Mouse (Mus musculus) forebrain, postnatal 0 days (tissue): ENCODE measurements around the gene Mrps35. TPM values are rescaled to one million over a fixed set of nuclear protein-coding genes. Genes with fewer than 3 reads are reported as not detected.

Experiments
- ATAC-seq: fragments of 200-750 bp; cut with Nextera tagmentation; 2 replicates; pipeline ENCODE4 v1.8.0; 2017; ENCODE audit warnings: mild to moderate bottlenecking, moderate library complexity
- DNase-seq: peaks from one replicate; pipeline ENCODE4 v3.0.0-alpha.2; 2015
- H3K27ac ChIP-seq: fragments of 300-500 bp; sonication (generic); 2 replicates; pipeline ENCODE4 v1.5.1; 2014; ENCODE audit warnings: low read depth, mild to moderate bottlenecking, antibody characterized with exemption, low read length, moderate library complexity, mixed read lengths
- H3K27me3 ChIP-seq: fragments of 300-500 bp; sonication (generic); 2 replicates; pipeline ENCODE4 v1.6.1; 2014; ENCODE audit warnings: mild to moderate bottlenecking, low read length, mixed read lengths; ENCODE audit not compliant: insufficient read depth
- H3K36me3 ChIP-seq: fragments of 300-500 bp; sonication (generic); 2 replicates; pipeline ENCODE4 v1.6.1; 2014; ENCODE audit warnings: mild to moderate bottlenecking, moderate library complexity; ENCODE audit not compliant: insufficient read depth
- H3K4me1 ChIP-seq: fragments of 300-500 bp; sonication (generic); 2 replicates; pipeline ENCODE4 v1.6.1; 2014; ENCODE audit warnings: antibody characterized with exemption; ENCODE audit not compliant: insufficient read depth
- H3K4me2 ChIP-seq: fragments of 300-500 bp; sonication (generic); 2 replicates; pipeline ENCODE4 v1.6.1; 2014; ENCODE audit warnings: low read depth, mild to moderate bottlenecking, moderate library complexity
- H3K4me3 ChIP-seq: fragments of 300-500 bp; sonication (generic); 2 replicates; pipeline ENCODE4 v1.5.1; 2014; ENCODE audit warnings: low read depth, low read length, mixed read lengths
- H3K9ac ChIP-seq: fragments of 300-500 bp; sonication (generic); 2 replicates; pipeline ENCODE4 v1.6.1; 2014; ENCODE audit warnings: mild to moderate bottlenecking
- H3K9me3 ChIP-seq: fragments of 300-500 bp; sonication (generic); 2 replicates; pipeline ENCODE4 v1.6.1; 2016; ENCODE audit warnings: low read length
- CTCF ChIP-seq: sonication (generic); IDR thresholded peaks from 2 replicates; pipeline ENCODE4 v1.5.1; 2016; ENCODE audit warnings: antibody characterized with exemption, control low read depth, low read depth
- WGBS: fragments of 180-500 bp; shearing (Covaris S2); extraction: QIAGEN DNeasy Blood & Tissue Kit; methylation state at CpG from one replicate; pipeline ENCODE4 v1.1.7; 2014; 5-methylcytosine and 5-hydroxymethylcytosine counted together
- polyA plus RNA-seq: library from polyadenylated mRNA; unstranded; fragments of >200 nt; fragmentation: Nextera tagmentation; extraction: Ambion mirVana; gene quantifications from 2 replicates; pipeline ENCODE4 v1.2.1, GENCODE M21; 2015
- total RNA-seq: library from RNA; depleted of rRNA; stranded (reverse); fragments of >200 nt; gene quantifications from 2 replicates; pipeline ENCODE4 v1.2.3, GENCODE M21; 2014

The Mrps35 gene
- total and polyA plus RNA-seq, 2 experiments from 2014 or later: 20.3 to 83.2 TPM

- WGBS: 87% methylated on average over 4 of the region's 4 CpGs
- H3K4me2 ChIP-seq: no peak overlapping the region
- no peak overlapping the region for H3K27ac ChIP-seq
- H3K4me3 ChIP-seq: no peak overlapping the region
- no peaks in the 10 kb centered on the region for H3K9me3 ChIP-seq
- H3K9ac ChIP-seq: no peak overlapping the region
- no peaks in the 10 kb centered on the region for H3K27me3 ChIP-seq
- TF ChIP-seq CTCF: no peak
- DNase-seq (no peak), ATAC-seq (no peak)
- H3K4me1 ChIP-seq: no peaks in the 10 kb centered on the region
- no peaks in the 10 kb centered on the region for H3K36me3 ChIP-seq
These were observed 24.7 kb upstream of the Mrps35 start for GRCm38 (mm10) chr6:147017906-147018305.

GRCm38 (mm10) chr6:147018364-147018763 is 24.2 kb upstream of the Mrps35 start:
- Histone ChIP-seq H3K4me2 (no peak overlapping the region), H3K36me3 (no peaks in the 10 kb centered on the region), H3K27ac (no peak overlapping the region), H3K4me1 (no peaks in the 10 kb centered on the region), H3K27me3 (no peaks in the 10 kb centered on the region), H3K9me3 (no peaks in the 10 kb centered on the region), H3K9ac (no peak overlapping the region), H3K4me3 (no peak overlapping the region)
- ATAC-seq (no peak), DNase-seq (no peak)
- WGBS: 94% methylated on average over 5 of the region's 5 CpGs
- no peak for TF ChIP-seq CTCF

- no peaks in the 10 kb centered on the region for H3K36me3 ChIP-seq
- 95% methylated on average over 5 of the region's 5 CpGs for WGBS
- ATAC-seq (no peak), DNase-seq (no peak)
- no peaks in the 10 kb centered on the region for H3K27me3 ChIP-seq
- no peak overlapping the region for H3K4me3 ChIP-seq
- no peak overlapping the region for H3K9ac ChIP-seq
- no peak overlapping the region for H3K4me2 ChIP-seq
- H3K4me1 ChIP-seq: no peaks in the 10 kb centered on the region
- no peaks in the 10 kb centered on the region for H3K9me3 ChIP-seq
- no peak for TF ChIP-seq CTCF
- H3K27ac ChIP-seq: no peak overlapping the region
These were observed 21.4 kb upstream of the Mrps35 start for GRCm38 (mm10) chr6:147021181-147021580.

GRCm38 (mm10) chr6:147022375-147023132 is 20.0 kb upstream of the Mrps35 start:
- 87% methylated on average over 16 of the region's 16 CpGs for WGBS
- H3K36me3 ChIP-seq: no peaks in the 10 kb centered on the region
- no peaks in the 10 kb centered on the region for H3K4me1 ChIP-seq
- no peak overlapping the region for H3K27ac ChIP-seq
- DNase-seq: no peak
- ATAC-seq: no peak
- no peaks in the 10 kb centered on the region for H3K27me3 ChIP-seq
- H3K4me2 ChIP-seq: no peak overlapping the region
- TF ChIP-seq CTCF: no peak
- H3K4me3 ChIP-seq: no peak overlapping the region
- no peaks in the 10 kb centered on the region for H3K9me3 ChIP-seq
- no peak overlapping the region for H3K9ac ChIP-seq

- Histone ChIP-seq H3K27me3 (no peaks in the 10 kb centered on the region), H3K4me1 (no peaks in the 10 kb centered on the region), H3K4me3 (no peak overlapping the region), H3K27ac (no peak overlapping the region), H3K9me3 (no peaks in the 10 kb centered on the region), H3K9ac (no peak overlapping the region), H3K36me3 (no peaks in the 10 kb centered on the region), H3K4me2 (no peak overlapping the region)
- TF ChIP-seq CTCF: no peak
- ATAC-seq (no peak), DNase-seq (no peak)
- WGBS: 83% methylated on average over 2 of the region's 2 CpGs
These were observed 19.5 kb upstream of the Mrps35 start for GRCm38 (mm10) chr6:147023133-147023395.

GRCm38 (mm10) chr6:147023568-147023967 is 19.0 kb upstream of the Mrps35 start:
- Histone ChIP-seq H3K9me3 (no peaks in the 10 kb centered on the region), H3K4me1 (no peaks in the 10 kb centered on the region), H3K4me3 (no peak overlapping the region), H3K36me3 (no peaks in the 10 kb centered on the region), H3K27ac (no peak overlapping the region), H3K9ac (no peak overlapping the region), H3K27me3 (no peaks in the 10 kb centered on the region), H3K4me2 (no peak overlapping the region)
- DNase-seq (no peak), ATAC-seq (no peak)
- no peak for TF ChIP-seq CTCF

- H3K4me1 ChIP-seq: no peaks in the 10 kb centered on the region
- ATAC-seq: no peak
- WGBS: 90% methylated on average over 3 of the region's 3 CpGs
- H3K4me2 ChIP-seq: no peak overlapping the region
- no peaks in the 10 kb centered on the region for H3K9me3 ChIP-seq
- no peak overlapping the region for H3K9ac ChIP-seq
- no peaks in the 10 kb centered on the region for H3K27me3 ChIP-seq
- no peak for TF ChIP-seq CTCF
- H3K27ac ChIP-seq: no peak overlapping the region
- H3K4me3 ChIP-seq: no peak overlapping the region
- no peaks in the 10 kb centered on the region for H3K36me3 ChIP-seq
- DNase-seq: no peak
These were observed 17.8 kb upstream of the Mrps35 start for GRCm38 (mm10) chr6:147024761-147025160.
